8 mouse cellular contexts compared by ENCODE assay signal in genomic region chr9:77909572-77910269, GRCm38 (mm10). TPM values are rescaled to one million over a fixed set of nuclear protein-coding genes. Genes with fewer than 3 reads are reported as not detected.
DNase-seq lines count a peak whose midpoint lies in the region; ATAC-seq lines count a peak whose summit lies in the region.

No protein-coding gene starts in this region.

- 13% methylated on average over 10 of the region's 10 CpGs for WGBS in hindbrain, embryonic 16.5 days
- 73% methylated on average over 10 of the region's 10 CpGs for WGBS in macrophage (ENCODE audit: missing documents)

- H3K27ac ChIP-seq in hindbrain, embryonic 16.5 days (ENCODE audit: low read depth, low read length): peak overlapping the region; percentile 96
- H3K27ac ChIP-seq in macrophage: peak overlapping the region; percentile 87

- no peaks in the 10 kb centered on the region for H3K27me3 ChIP-seq in hindbrain, embryonic 16.5 days (replicated peaks; ENCODE audit: control insufficient read depth, insufficient read depth, low read length)

- peak overlapping the region; percentile 67 for H3K4me2 ChIP-seq in hindbrain, embryonic 16.5 days (ENCODE audit: low read length)

- ATAC-seq in activated CD4-positive, CD25-positive, alpha-beta regulatory T cell, adult 4 months: peak; percentile 12
- peak; percentile 5; the same call in 1 of the 2 replicates for ATAC-seq in hindbrain, embryonic 16.5 days

- no peaks in the 10 kb centered on the region for H3K9me3 ChIP-seq in hindbrain, embryonic 16.5 days (ENCODE audit: control insufficient read depth, low read length)

- H3K36me3 ChIP-seq in hindbrain, embryonic 16.5 days (ENCODE audit: control insufficient read depth, insufficient read depth, low read length): no peaks in the 10 kb centered on the region
- H3K36me3 ChIP-seq in macrophage (ENCODE audit: inconsistent target): no peaks in the 10 kb centered on the region

- peak; percentile 13 for DNase-seq in kidney, adult 18-20 months
- DNase-seq in kidney, postnatal 14 days: no peak
- DNase-seq in ovary, postnatal 14 days (ENCODE audit: low spot score): no peak
- DNase-seq in gastrocnemius, adult 8-10 months (ENCODE audit: low spot score in 2 of 2): no peak
- no peak for DNase-seq in urinary bladder, postnatal 14 days (ENCODE audit: low spot score)

- peaks cover 6% of the 10 kb centered on the region; the same call in 1 of the 2 replicates for H3K79me2 ChIP-seq in macrophage (ENCODE audit: inconsistent target)

- peak overlapping the region; percentile 67 for H3K4me3 ChIP-seq in hindbrain, embryonic 16.5 days (ENCODE audit: low read length)
- H3K4me3 ChIP-seq in macrophage (ENCODE audit: inconsistent target): peak overlapping the region; percentile 35

- H3K9ac ChIP-seq in hindbrain, embryonic 16.5 days (ENCODE audit: low read depth, low read length): peak overlapping the region; percentile 85

- H3K4me1 ChIP-seq in hindbrain, embryonic 16.5 days (ENCODE audit: control insufficient read depth, insufficient read depth, low read depth, low read length): peaks cover 8% of the 10 kb centered on the region

RNA-seq across cellular contexts. Expression of gene Elovl5, which starts 7.4 kb away (rescaled TPM):
- polyA plus RNA-seq in activated CD4-positive, CD25-positive, alpha-beta regulatory T cell, adult 4 months (2017; shearing (Covaris generic)): 100 to 1,000 TPM; 149 to 155 TPM
- polyA plus RNA-seq in hindbrain, embryonic 16.5 days (2015; fragmentation: Nextera tagmentation; extraction: Ambion mirVana): 73.3 and 73.8 TPM in 2 replicates
- 10 to 100 TPM in 20 of 26 experiments, 1 to 10 TPM in 6; 3.0 to 49.2 (median 12.9) TPM for total RNA-seq in macrophage (2018; cell fraction: chromatin; rRNA removed)
- total RNA-seq in macrophage (2018; cell fraction: cytosol; rRNA removed): 10 to 100 TPM; 45.7 to 71.4 (median 58.8) TPM
- 10 to 100 TPM; 11.3 to 81.3 (median 49.1) TPM for total RNA-seq in macrophage (2018; cell fraction: nucleus; rRNA removed)
- polyA plus RNA-seq in macrophage (2018): 48.8 to 74.3 TPM (median 57.9 TPM) in 3 replicates
- total RNA-seq in gastrocnemius, adult 8-10 months (2022): 1 to 10 TPM; 5.3 to 6.6 (median 5.7) TPM
